In the genomic region with DNA sequence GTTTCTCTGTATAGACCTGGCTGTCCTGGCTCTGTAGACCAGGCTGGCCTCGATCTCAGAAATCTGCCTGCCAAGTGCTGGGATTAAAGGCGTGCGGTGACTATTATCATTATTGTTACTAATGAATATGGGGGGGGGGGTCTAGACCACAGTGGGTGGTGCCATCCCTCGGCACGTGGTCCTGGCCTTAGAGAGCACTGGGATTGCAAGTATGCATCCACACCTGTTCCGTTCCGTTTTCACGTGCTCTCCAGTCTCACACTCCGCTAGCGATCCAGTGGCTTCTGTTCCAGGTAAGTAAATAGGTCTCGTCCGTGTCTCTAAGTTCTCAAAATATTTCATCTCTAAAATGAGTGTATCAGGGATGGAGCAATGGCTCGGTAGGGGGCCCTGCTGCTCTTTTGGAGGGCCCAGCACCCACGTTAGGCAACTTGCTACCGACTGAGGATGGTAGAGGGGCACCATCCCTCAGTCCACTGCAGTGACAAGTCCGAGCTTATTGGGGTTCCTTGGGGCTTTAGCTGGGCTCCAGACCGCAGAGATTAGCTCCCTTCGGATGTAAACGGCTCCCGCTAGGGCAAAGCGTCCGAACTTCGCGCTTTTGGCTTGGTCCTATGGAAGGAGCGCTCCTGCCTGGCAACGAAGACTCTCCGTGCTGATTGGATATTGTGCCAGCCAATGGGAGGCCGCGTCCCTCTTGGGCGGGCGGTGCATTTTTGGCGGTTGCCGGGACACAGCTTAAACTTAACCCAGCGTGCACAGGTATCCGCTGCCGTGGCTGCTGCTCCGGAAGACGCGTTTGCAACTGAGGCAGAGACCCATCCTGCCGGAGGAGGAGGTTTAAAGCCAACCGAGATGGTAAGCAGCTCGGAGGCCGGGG, we compare ENCODE assay signal across 7 mouse cellular contexts. TPM values are rescaled to one million over a fixed set of nuclear protein-coding genes. Genes with fewer than 3 reads are reported as not detected.
DNase-seq lines count a peak whose midpoint lies in the region; ATAC-seq lines count a peak whose summit lies in the region.

Mns1 (plus strand) TSS at position 190 of the 880 bp plus-strand sequence.

- 2% methylated on average over 43 of the region's 43 CpGs for WGBS in intestine, embryonic 16.5 days
- 1% methylated on average over 43 of the region's 43 CpGs for WGBS in midbrain, embryonic 11.5 days

- peaks cover 9% of the 10 kb centered on the region for H3K4me1 ChIP-seq in intestine, embryonic 16.5 days (ENCODE audit: control insufficient read depth, insufficient read depth, low read length)
- peaks cover 8% of the 10 kb centered on the region for H3K4me1 ChIP-seq in midbrain, embryonic 11.5 days (ENCODE audit: control insufficient read depth, insufficient read depth, low read length)

- peak within 1 kb of the TSS; percentile 99 for H3K4me2 ChIP-seq in intestine, embryonic 16.5 days (ENCODE audit: low read depth, low read length)
- peak within 1 kb of the TSS; percentile 83 for H3K4me2 ChIP-seq in midbrain, embryonic 11.5 days

- peak; percentile 91 for DNase-seq in adrenal gland, adult 8-10 months
- DNase-seq in embryo, embryonic 9.5 days (ENCODE audit: extremely low spot score), result peak; percentile 96
- DNase-seq in gastrocnemius, postnatal 4 days (ENCODE audit: low spot score in 2 of 2), result peak; percentile 82 to 92
- peak; percentile 89 to 90 for DNase-seq in left cerebral cortex, postnatal 36 days (ENCODE audit: low spot score in 2 of 2)
- DNase-seq in midbrain, embryonic 11.5 days (ENCODE audit: low spot score, missing footprints), result peak; percentile 99
- peak; percentile 86 for DNase-seq in skeletal muscle tissue, adult 2 months (ENCODE audit: low read depth, low spot score)

- H3K27me3 ChIP-seq in intestine, embryonic 16.5 days (replicated peaks; ENCODE audit: control insufficient read depth, insufficient read depth, low read length), result no peaks in the 10 kb centered on the region
- no peaks in the 10 kb centered on the region for H3K27me3 ChIP-seq in midbrain, embryonic 11.5 days (ENCODE audit: control insufficient read depth, insufficient read depth, low read length)

- ATAC-seq in intestine, embryonic 16.5 days, result peak; percentile 99
- ATAC-seq in midbrain, embryonic 11.5 days (ENCODE audit: low FRiP score), result peak; percentile 98

- peak within 1 kb of the TSS; percentile 79 for H3K4me3 ChIP-seq in intestine, embryonic 16.5 days (ENCODE audit: low read length)
- H3K4me3 ChIP-seq in midbrain, embryonic 11.5 days (ENCODE audit: low read depth, low read length), result peak within 1 kb of the TSS; percentile 65

- H3K27ac ChIP-seq in intestine, embryonic 16.5 days (ENCODE audit: low read length), result peak within 1 kb of the TSS; percentile 28; the same call in 1 of the 2 replicates
- peak within 1 kb of the TSS; percentile 74 for H3K27ac ChIP-seq in midbrain, embryonic 11.5 days (ENCODE audit: low read depth, low read length)

- intact Hi-C loops in left cerebral cortex, postnatal 36 days (cut with DNase I), result no loop called here

- H3K9me3 ChIP-seq in intestine, embryonic 16.5 days (ENCODE audit: control insufficient read depth, low read length), result no peaks in the 10 kb centered on the region
- H3K9me3 ChIP-seq in midbrain, embryonic 11.5 days (ENCODE audit: control insufficient read depth, low read length), result no peaks in the 10 kb centered on the region

- H3K36me3 ChIP-seq in intestine, embryonic 16.5 days (ENCODE audit: control insufficient read depth, insufficient read depth, low read length), result no peaks in the 10 kb centered on the region
- H3K36me3 ChIP-seq in midbrain, embryonic 11.5 days (ENCODE audit: control insufficient read depth, insufficient read depth, low read length), result 0 out of 2 replicates have a peak, but pooled peaks cover 2% of the 10 kb centered on the region

- peak within 1 kb of the TSS; percentile 73 for H3K9ac ChIP-seq in intestine, embryonic 16.5 days (ENCODE audit: low read depth, low read length)
- H3K9ac ChIP-seq in midbrain, embryonic 11.5 days (ENCODE audit: low read length), result peak within 1 kb of the TSS; percentile 77

RNA-seq across cellular contexts. Expression of gene Mns1, which starts in this region (rescaled TPM):
- 1 to 10 TPM; 1.3 to 2.1 (median 2.0) TPM for total RNA-seq in adrenal gland, adult 8-10 months (2022)
- 1 to 10 TPM; 2.2 to 2.9 TPM for total RNA-seq in gastrocnemius, postnatal 4 days (2021)
- 10.7 and 13.7 TPM in 2 replicates for polyA plus RNA-seq in intestine, embryonic 16.5 days (2015; fragmentation: Nextera tagmentation; extraction: Ambion mirVana)
- total RNA-seq in left cerebral cortex, postnatal 36 days (2021), result 1 to 10 TPM; 1.0 to 1.1 TPM
- polyA plus RNA-seq in midbrain, embryonic 11.5 days (2014; fragmentation: Nextera tagmentation; extraction: Ambion mirVana), result 48.8 and 57.0 TPM in 2 replicates

Comparison
In these comparisons a context has a peak if more than half of its experiments do, and no peak if none do; other contexts are left out.
1. Peak in every context shown above with its lines: DNase-seq, ATAC-seq, H3K4me3 ChIP-seq and H3K27ac ChIP-seq.